Mouse (Mus musculus) kidney, postnatal 25 days (tissue): ENCODE results near the gene Olfr835.

ENCODE experiments used
- DNase-seq, 2 experiments: peaks; one replicate each; pipeline ENCODE4 v3.0.0; 2021; ENCODE audit warnings: mixed read lengths in 2 of 2

The Olfr835 gene

GRCm38 (mm10) chr9:19032435-19032834 lies at the start of gene Olfr835:
TSS of gene Olfr835 (plus strand) at chr9:19032735.
- no peak for DNase-seq

- no peak for DNase-seq
These were observed 44.8 kb upstream of the Olfr835 start, which contains the start of gene Olfr834 for GRCm38 (mm10) chr9:18987690-18988089. TSS of gene Olfr834 (plus strand) at chr9:18987990.

GRCm38 (mm10) chr9:19084986-19085385 lies 52.5 kb downstream of the Olfr835 start:
- DNase-seq, result no peak
